Mouse (Mus musculus) yolk sac, embryonic 10.5 days (tissue): ENCODE data around the gene Nmrk1.

Source experiments
- DNase-seq: peaks from one replicate; pipeline ENCODE4 v3.0.0-alpha.2; 2017; ENCODE audit warnings: low spot score

Nmrk1 gene

DNA sequence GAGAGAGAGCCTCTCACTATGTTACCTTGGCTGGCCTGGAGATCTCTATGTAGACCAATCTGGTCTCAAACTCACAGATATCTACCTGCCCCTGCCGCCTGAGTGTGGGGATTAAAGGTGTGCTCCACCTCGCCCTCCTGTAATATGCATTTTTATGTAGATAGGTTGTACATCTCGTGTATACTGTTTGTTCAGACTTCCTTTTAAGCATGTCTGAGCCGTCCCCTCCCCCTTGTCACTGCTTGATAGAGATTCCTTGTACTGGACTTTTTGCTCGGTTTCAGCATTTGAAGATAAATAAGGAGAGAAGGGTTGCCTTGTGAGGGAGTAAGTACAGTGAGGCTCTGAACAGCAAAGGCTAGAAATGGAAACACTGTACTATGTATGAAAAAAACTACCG is 21.3 kb downstream of the Nmrk1 start:
- no peak for DNase-seq

DNA sequence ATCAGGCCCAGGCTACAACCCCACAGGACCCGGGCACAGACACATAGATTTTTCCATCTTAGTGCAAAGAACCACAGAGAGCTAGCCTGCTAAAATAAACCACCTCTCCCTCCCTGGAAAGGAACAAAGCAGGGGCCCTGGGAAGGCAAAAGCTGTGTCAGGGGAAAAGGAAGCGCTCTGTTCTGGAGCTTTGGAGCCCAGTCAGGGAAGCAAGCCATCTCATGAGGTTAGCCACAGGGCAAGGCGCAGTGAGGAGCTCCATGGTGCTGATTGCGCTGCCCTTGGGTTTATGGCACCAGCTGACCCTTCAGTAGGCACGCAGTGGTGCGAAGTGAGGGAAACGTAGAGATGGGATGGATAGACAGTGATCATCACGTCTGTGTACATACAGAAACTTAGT is 22.6 kb downstream of the Nmrk1 start:
- no peak for DNase-seq

- DNase-seq = no peak
These were observed 23.2 kb downstream of the Nmrk1 start for GRCm38 (mm10) chr19:18654984-18655383.

- DNase-seq = no peak
These were observed 24.2 kb downstream of the Nmrk1 start for GRCm38 (mm10) chr19:18655999-18656398.

- no peak for DNase-seq
These were observed 26.7 kb downstream of the Nmrk1 start for GRCm38 (mm10) chr19:18658473-18658872.

DNA sequence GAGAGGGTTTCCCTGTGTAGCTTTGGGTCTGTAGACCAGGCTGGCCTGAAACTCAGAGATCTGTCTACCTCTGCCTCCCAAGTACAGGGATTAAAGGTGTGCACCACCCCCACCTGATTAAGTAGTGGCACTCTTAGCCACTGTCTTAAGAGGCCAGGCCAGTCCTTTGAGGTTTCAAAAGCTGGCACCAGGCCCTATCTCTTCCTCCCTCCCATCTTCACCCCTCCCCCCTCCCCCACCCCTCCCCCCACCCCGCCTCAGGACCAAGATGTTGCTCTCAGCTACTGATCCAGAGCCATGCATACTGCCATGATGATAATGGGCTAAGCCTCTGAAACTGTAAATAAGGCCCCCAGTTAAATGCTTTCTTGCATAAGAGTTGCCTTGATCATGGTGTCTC is 27.6 kb downstream of the Nmrk1 start:
- no peak for DNase-seq

DNA sequence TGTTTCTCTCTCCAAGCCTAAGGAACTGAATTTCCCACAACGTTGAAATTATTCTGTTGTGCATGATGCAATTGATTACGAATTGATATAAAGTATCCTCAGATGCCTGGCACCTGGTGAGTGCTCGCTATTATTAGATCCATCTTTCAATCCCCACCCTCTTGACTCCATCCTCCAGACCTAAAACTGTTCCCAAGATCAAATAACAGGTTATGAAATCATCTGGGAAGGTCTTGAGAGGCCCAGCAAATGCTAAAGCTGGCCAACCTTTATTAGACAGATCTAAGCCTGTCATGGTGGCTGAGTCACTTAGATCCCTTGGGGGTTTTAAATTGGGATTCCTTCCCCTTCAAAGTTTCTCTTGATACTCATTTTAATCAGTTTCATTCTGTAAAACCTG is 28.7 kb downstream of the Nmrk1 start:
- no peak for DNase-seq

- no peak for DNase-seq
These were observed 29.9 kb downstream of the Nmrk1 start for GRCm38 (mm10) chr19:18661683-18662082.

DNA sequence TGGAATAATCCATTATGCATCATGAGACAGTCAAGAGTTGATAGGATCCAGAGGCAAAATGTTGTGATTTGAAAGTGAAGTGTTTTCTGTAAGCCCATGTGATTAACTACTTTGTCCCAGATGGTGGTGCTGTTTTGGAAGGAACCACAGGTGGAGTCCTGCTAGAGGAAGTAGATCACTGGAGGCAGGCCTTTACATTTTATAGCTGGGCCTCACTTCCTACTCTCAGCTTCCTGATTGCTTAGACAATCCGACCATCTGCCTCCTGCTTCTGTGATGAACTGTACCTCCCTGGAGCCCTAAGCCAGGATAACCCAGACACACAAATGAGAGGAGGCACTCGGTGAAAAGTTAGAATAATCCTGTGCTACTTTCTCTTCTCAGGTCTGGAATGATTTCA is 32.2 kb downstream of the Nmrk1 start:
- no peak for DNase-seq

DNA sequence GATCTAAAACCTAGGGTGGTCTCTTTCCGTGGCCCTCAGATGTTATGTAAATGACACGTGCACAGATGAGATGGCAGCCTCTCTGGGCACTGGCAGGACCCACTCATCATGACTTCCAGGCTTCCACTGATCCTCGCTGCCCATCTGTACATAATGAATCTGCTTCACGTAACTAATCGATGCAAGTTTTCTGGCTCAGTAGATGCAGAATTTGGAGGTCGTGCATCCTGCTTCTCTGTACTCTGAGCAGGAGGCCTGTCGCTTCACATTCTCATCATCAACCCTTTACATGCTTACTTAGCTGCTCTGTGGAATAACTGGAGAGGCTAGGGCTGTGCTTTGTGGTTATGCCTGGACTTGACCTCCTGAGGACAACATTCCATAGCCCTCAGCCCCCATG is 35.2 kb downstream of the Nmrk1 start:
- no peak for DNase-seq

DNA sequence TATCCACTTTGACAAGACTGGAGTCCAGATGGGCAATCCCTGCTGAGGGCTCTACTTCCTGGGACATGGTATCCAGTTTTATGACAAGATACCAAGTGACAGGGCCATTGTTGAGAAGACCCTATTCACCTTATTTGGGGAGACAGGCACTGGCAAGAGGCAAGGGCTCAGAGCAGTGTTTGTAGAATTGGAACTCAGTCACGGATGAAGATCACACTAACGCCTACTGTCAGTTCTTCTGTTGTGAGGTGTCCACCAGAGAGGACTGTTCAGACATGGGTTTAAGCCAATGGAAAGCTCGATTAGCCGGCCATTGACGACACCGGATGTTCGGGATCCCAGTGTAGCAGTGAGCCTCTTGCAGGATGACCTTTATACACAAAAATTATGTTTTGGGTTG is 37.8 kb downstream of the Nmrk1 start:
- DNase-seq = no peak

DNA sequence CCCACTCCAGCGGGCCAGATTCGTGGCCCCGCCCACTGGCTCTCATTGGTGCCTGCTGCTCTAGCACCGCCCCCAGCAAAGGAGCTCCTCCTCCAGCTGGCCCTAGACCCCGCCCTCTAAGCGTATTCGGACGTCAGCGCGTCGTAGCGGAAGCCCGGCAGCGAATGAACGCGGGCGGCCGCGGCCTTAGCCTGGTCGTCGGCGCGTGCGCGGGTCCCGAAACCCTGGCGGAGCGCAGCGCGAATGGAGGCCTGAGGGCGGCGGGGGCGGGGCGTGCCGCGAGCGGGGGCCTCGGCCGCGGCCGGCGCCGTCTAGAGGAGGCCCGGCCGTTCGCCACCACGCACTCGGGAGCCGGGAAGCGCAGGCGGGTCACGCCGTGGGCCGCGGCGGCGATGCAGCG is 38.9 kb downstream of the Nmrk1 start, which contains the start of gene Carnmt1:
TSS of gene Carnmt1 (plus strand) at position 157 of the 400 bp plus-strand sequence.
- DNase-seq = peak; percentile 97

DNA sequence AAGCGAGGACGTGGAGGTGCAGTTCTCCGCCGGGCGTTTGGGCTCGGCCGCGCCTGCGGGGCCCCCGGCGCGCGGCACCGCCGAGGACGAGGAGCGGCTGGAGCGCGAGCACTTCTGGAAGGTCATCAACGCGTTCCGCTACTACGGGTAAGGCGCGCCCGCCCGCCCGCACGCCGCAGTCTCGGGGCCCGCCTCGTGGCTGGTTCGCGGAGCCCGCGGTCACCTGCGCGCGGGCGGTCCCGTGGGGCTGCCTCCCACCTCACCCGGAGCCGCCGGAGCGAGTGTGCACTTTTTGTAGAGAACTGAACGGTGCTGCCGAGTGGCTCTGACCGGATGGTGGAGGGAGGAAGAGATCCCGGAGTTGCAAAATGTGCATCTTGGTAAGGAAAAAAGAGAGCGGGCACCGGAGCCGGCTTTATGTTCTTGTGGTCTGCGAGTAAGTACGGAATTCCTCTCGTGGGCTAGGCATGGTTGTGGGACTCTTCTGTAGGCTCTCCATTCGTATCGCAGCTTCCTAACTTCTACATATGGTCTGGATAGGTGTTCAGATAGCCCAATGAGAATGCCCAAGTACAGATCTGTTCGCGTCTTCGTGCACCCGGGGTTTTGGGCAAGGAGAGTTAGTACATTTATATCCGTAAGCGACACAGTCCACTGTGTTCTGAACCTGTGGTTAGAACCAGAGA is 39.4 kb downstream of the Nmrk1 start:
- DNase-seq = peak; percentile 60

GRCm38 (mm10) chr19:18672498-18672897 is 40.7 kb downstream of the Nmrk1 start:
- DNase-seq = no peak

GRCm38 (mm10) chr19:18673116-18673515 is 41.4 kb downstream of the Nmrk1 start:
- DNase-seq = no peak

DNA sequence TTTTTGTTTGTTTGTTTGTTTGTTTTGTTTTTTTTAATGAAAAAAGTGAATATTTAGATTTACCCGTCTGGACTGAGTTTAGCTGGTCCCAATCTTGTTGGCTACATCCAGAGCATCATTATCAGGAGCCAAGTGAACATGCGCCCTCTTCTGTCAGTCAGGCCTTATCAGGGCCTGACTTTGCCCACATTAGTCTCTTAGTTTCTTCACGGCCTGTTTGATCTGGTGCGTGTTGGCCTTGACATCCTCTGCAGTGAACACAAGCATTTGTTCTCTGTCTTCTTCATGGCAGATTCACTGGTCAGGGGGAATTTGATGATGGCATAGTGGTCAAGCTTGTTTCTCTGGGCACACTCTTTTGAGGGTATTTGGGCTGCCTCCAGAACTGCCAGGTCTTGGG is 50.4 kb downstream of the Nmrk1 start:
- no peak for DNase-seq

- DNase-seq = no peak
These were observed 55.8 kb downstream of the Nmrk1 start for GRCm38 (mm10) chr19:18687556-18687955.

DNA sequence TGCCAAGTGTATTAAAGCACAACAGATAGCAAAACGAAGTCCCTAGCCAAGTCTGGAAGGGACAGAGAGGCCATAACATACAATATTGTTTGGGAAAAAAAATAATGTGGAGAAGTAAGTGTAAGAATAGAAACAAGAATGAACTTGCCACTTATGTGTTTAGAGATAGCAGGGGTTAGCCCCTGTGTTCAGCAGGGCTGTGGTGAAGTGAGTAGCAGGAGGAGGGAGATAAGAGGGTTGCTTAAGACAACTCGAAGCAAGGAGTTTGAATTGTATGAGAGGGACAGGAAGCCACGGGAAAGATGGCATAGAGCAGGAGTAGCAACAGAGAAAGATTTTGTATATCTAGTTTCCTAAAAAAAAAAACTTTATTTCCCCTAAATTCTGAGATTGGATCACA is 60.4 kb downstream of the Nmrk1 start:
- no peak for DNase-seq

DNA sequence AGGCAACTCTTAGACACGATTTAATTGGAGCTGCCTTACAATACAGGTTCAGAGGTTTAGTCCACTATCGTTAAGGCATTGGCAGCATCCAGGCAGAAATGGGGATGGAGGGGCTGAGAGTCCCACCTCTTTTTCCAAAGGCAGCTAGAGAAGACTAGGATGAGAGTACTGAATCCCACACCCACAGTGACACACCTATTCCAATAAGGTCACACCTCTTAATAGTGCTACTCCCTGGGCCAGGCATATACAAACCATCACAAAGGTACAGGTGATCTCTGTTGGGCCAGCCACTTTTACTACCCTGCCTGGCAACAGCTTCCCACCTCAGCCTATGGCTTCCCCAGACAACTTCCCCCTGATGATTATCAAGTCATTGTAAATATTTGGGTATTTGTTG is 61.0 kb downstream of the Nmrk1 start:
- no peak for DNase-seq

DNA sequence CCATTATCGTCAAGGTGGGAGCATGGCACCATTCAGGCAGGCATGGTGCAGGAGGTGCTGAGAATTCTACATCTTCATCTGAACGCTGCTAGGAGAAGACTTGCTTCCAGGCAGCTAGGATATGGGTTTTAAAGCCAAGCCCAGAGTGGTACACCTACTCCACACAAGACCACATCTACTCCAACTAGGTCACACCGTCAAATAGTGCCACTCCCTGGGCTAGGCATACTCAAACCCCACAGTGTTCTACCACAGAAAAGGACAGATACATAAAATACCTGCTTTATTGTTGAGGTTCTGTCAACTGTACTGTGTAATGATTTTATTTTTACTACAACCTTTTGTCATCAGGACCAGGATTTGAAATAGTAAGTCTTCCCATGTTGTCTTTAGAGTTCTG is 63.4 kb downstream of the Nmrk1 start:
- DNase-seq = no peak

- DNase-seq = no peak
These were observed 63.8 kb downstream of the Nmrk1 start for GRCm38 (mm10) chr19:18695552-18695951.
